Mouse (Mus musculus) T-helper 17 cell (primary cell): ENCODE measurements around the gene Cdk4.
"Not testable (repeated sequence)": the region's sequence is repeated elsewhere in the genome, so short reads cannot be mapped to it uniquely, and the experiment has no call there.

Experiments used
- in situ Hi-C, 2 experiments: fragments of 300-600 bp; cut with MboI, MseI; formaldehyde crosslinking; loops; 1 replicate in 1 of 2; 2 replicates in 1 of 2; pipeline ENCODE4 v1.15.1; 2025; ENCODE audit warnings: high pct_unique_total_duplicates in 2 of 2

The Cdk4 gene

DNA sequence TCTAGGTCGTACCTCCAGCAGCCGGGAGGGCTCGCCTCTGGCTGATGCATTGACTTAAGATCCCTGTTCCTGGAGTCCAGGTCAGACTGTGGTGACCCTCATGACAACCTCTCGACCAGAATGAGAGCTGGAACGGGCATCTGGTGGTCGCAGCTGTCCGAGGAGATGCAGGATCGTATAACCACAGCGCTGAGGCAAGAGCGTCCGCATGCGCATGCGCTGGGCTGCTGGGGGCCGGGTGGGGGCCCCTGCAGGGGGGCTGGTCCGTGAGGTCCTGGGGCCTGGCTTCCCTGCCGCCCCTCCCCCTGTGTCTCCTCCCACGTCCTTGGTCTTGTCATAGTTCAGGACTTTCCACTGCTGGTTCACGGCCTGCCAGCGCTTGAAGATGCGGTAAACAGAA, 6.8 kb upstream of the Cdk4 start:
- in situ Hi-C loops = no loop called here

DNA sequence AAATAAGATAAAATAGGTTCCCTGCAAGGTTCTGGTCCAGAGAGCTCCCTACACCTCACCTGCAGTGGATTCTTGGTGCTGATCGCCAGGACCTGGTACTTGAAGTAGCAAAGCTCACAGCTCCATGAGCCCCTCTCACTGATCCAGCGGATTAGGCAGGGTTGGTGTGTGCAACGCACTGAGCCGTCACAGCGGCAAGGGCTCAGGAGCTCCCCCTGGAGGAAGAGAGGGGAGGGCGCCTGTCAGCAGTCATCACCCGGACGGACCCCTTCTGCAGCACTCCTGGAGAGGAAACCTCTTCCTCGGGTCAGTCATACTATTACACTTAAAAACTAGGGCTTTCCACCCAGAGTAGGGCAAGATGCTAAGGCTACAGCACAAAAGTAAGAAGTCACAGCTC, 5.2 kb upstream of the Cdk4 start:
- in situ Hi-C loops = no loop called here

GRCm38 (mm10) chr10:127058708-127059107, 4.6 kb upstream of the Cdk4 start:
- in situ Hi-C loops = no loop called here

- in situ Hi-C loops = no loop called here
Observed at GRCm38 (mm10) chr10:127059174-127059967, 4.0 kb upstream of the Cdk4 start.

- in situ Hi-C loops = loop anchor here in 1 of 2 experiments (10.0 kb wide), 1 partner anchor 615 kb away; no protein-coding TSS in a partner anchor
Observed at GRCm38 (mm10) chr10:127059968-127060916, 3.1 kb upstream of the Cdk4 start, which contains the start of gene March9. March9 (minus strand) TSS chr10:127060184.

GRCm38 (mm10) chr10:127061085-127061484, 2.2 kb upstream of the Cdk4 start:
- in situ Hi-C loops = loop anchor here in 1 of 2 experiments (10.0 kb wide), 1 partner anchor 614 kb away; no protein-coding TSS in a partner anchor

DNA sequence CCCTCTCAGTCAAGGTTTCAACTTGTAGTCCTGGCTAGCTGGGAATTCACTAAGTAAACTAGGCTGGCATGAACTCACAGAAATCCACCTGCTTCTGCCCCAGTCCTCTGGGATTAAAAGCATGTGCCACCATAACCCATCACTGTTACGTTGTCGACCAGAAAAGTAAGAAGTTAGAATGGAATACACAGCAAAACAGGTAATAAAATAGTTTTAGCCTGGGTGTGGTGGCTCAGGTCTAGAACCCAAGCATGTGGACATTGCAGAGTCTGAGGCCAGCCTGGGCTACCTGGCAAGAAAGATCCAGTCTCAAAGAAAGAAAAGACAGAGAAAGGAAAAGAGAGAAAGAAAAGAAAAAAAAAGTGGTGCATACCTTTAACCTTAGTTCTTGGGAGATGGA, 1.8 kb upstream of the Cdk4 start:
- in situ Hi-C loops = loop anchor here in 1 of 2 experiments (10.0 kb wide), 1 partner anchor 613 kb away; no protein-coding TSS in a partner anchor

- in situ Hi-C loops = loop anchor here in 1 of 2 experiments (10.0 kb wide), 1 partner anchor 613 kb away; no protein-coding TSS in a partner anchor
Observed at GRCm38 (mm10) chr10:127062101-127062500, 1.2 kb upstream of the Cdk4 start.

DNA sequence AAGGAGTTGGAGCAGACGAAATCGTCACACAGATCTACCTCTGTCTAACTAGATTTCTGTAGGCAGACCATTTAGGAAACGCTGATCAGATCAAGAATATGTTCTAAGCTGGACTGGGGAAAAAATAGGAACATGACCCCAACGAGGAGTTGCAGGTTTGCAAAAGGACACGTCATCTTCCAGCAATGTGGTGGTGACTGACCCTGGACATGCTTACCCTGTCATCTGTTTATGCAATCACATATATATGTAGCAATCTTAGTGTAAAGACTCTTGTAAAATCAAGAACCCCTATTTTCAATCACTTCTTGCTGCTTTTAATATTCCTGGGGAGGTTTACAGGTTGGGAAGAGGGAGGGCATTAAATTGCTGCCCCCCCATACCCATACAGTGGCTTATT, 831 bp upstream of the Cdk4 start:
- in situ Hi-C loops = loop anchor here in 1 of 2 experiments (10.0 kb wide), 1 partner anchor 612 kb away; no protein-coding TSS in a partner anchor

DNA sequence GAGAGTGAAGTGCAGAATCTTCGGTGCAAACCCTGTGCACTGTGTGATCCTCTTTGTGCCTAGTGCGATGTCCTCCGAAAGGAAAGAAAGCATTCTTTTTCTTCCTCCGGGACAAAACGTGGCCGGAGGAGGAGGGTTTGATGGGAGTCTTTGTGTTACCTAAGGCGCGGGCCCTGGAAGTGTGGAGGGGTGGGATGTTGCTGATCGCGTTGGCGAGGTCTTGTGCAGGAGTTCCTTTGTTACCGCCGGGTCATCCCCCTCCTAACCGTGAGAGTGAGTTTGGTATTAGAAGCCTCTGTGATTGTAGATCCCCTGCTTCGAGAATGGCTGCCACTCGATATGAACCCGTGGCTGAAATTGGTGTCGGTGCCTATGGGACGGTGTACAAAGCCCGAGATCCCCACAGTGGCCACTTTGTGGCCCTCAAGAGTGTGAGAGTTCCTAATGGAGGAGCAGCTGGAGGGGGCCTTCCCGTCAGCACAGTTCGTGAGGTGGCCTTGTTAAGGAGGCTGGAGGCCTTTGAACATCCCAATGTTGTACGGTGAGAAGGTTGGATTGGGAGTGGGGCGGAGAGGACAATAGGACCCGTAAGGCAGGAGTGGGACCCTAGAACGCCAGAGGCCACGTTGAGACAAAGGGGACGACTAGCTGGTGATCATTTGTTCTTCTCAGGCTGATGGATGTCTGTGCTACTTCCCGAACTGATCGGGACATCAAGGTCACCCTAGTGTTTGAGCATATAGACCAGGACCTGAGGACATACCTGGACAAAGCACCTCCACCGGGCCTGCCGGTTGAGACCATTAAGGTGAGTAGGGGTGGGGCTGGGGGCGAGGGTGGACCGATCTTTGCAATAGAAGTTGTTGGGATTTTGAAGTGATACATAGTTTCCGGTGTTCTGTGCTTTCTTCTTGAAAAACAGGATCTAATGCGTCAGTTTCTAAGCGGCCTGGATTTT, 858 bp downstream of the Cdk4 start:
- in situ Hi-C loops = loop anchor here in 1 of 2 experiments (10.0 kb wide), 1 partner anchor 611 kb away; no protein-coding TSS in a partner anchor

DNA sequence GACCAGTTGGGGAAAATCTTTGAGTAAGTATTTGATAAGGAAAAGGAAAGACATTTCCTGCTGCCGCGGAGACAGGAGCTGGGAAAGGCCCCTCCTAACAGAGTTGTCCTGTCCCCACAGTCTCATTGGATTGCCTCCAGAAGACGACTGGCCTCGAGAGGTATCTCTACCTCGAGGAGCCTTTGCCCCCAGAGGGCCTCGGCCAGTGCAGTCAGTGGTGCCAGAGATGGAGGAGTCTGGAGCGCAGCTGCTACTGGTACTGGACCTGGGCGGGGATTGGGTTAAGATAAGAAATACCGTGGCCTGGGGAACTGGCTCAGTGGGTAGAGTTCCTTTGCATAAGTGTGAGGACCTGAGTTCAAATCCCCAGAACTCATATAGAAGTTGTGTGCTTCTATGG, 2.6 kb downstream of the Cdk4 start:
- in situ Hi-C loops = loop anchor here in 1 of 2 experiments (10.0 kb wide), 1 partner anchor 609 kb away; no protein-coding TSS in a partner anchor

DNA sequence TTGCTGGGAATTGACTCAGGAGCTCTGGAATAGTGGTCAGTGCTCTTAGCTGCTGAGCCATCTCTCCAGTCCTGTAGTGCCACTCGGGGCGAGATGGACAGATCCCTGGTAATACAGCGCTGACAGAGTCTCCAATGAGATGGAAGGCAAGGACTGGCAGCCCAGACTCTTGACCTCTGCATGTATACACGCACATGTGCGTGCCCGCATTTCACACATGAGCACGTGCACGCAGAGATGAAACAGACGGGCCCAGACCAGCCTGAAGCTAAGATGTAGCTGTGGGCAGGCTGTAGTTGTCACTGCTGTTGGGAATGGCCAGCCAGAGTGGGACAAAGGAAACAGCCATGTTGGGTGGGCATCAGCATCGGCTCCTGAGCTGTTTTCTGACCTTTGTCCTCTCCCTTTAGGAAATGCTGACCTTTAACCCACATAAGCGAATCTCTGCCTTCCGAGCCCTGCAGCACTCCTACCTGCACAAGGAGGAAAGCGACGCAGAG, 3.2 kb downstream of the Cdk4 start:
- in situ Hi-C loops = loop anchor here in 1 of 2 experiments (10.0 kb wide), 1 partner anchor 608 kb away; no protein-coding TSS in a partner anchor

GRCm38 (mm10) chr10:127068360-127069038, 5.2 kb downstream of the Cdk4 start:
- in situ Hi-C loops = loop anchor here in 1 of 2 experiments (10.0 kb wide), 1 partner anchor 606 kb away; no protein-coding TSS in a partner anchor

DNA sequence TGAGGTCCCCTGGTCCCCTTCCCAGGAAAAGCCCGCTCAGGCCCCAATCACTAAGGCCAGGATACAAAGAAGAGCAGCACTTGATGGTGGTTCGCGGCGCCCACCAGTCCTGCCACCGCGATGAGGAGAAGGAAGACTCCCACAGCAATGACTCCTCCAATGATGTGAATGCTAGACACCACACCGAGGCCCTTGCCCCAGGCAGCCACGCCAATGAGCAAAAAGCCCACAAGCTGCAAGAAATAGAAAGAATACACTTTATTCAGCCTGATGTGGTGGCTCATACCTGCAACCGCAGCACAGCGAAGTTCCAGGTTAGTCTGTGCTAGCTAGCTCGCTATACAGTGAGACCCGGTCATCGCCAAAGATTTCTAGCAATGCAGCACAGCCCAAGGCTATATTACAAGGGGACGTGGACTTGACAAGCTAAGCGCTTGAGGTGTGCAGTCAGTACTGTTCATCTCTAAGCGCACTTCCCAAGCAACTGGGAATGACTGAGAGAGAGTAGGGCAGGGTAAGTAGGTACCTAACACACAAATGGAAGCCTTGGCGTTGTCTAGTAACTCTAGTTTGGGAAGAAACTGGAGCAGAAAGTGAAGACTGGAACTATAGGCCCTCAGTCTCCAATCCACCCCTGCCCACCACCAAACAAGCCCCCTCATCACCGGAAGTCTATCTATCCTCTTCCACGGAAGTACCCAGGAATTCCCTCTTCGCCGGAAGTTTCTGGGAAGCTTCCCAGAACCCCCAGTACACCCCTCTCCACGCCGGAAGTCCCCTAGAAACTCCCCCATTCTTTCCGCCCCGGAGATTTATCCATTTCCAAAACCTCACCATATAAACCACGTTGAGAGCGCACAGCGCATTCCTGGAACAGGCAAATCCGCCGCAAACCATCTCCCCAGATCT, 6.2 kb downstream of the Cdk4 start:
- in situ Hi-C loops = loop anchor here in 1 of 2 experiments (10.0 kb wide), 1 partner anchor 605 kb away; no protein-coding TSS in a partner anchor

- in situ Hi-C loops = no loop called here
Observed at GRCm38 (mm10) chr10:127070190-127071121, 7.1 kb downstream of the Cdk4 start, which contains the start of gene Tspan31. Tspan31 (minus strand) TSS chr10:127070264.

- in situ Hi-C loops = no loop called here
Observed at GRCm38 (mm10) chr10:127071203-127071602, 7.9 kb downstream of the Cdk4 start.

- in situ Hi-C loops = not testable (repeated sequence)
Observed at GRCm38 (mm10) chr10:127072270-127072669, 8.9 kb downstream of the Cdk4 start.
